Mouse (Mus musculus): ENCODE measurements at regions not wholly inside any gene's neighbourhood (a gene's known extent, or its start where the extent isn't known, plus 50 kb on each side); places are given as distances from the start of the nearest gene placed in this dataset.

DNA sequence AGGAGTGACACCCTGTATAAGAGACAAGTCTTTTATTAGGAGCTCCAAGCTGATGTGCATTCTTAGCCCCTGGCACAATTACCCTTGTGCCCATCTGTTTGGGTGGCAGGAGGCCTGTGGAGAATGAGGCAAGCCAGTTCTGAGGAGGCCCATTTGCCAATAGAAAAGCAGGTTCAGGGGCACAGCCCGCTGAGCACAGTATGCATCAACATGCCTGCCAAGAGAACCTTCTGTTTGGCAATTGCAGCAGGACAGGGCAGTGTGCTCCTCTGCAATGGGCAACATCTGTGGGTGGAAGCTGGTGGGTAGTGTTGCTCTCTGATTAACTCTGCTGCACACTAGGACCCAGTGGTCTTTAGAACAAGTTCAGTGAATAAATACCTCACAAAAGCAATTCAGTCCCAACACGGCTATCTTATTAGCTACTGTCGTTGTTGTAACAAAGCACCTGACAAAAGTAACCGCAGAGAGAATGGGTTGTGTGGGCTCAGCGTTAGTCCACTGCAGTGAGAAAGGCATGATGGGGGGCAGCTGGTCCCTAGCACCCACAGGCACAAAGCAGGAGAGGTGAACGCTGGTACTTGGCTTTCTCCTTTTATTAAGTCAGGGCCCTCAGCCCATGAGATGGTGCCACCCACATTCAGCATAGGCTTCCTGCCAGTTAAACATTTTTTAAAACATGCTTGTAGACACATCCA lies 187.3 kb upstream of the Tas2r119 start:
- no peak for TF ChIP-seq CTCF (IDR thresholded peaks at IDR 0.05; ENCODE audit: extremely low read depth, insufficient read depth, insufficient read length, insufficient replicate concordance)
- no peak for TF ChIP-seq POLR2A (IDR thresholded peaks at IDR 0.05; ENCODE audit: low read depth, low read length)
